Mouse (Mus musculus) midbrain, embryonic 12.5 days (tissue): ENCODE measurements at regions not wholly inside any gene's neighbourhood (a gene's known extent, or its start where the extent isn't known, plus 50 kb on each side); places are given as distances from the start of the nearest gene placed in this dataset.
A peak's percentile ranks its signal among the peaks of the same experiment; 100 is the strongest.

Experiments
- ATAC-seq: fragments of 200-750 bp; cut with Nextera tagmentation; 2 replicates; pipeline ENCODE4 v1.8.0; 2017; ENCODE audit warnings: low read depth, moderate TSS enrichment, moderate library complexity; ENCODE audit not compliant: low FRiP score
- H3K27ac ChIP-seq: fragments of 300-500 bp; sonication (generic); replicated peaks from 2 replicates; pipeline ENCODE4 v1.5.1; 2016; ENCODE audit warnings: mild to moderate bottlenecking
- H3K27me3 ChIP-seq: fragments of 300-500 bp; sonication (generic); 2 replicates; pipeline ENCODE4 v1.6.1; 2016; ENCODE audit warnings: mild to moderate bottlenecking
- H3K36me3 ChIP-seq: fragments of 300-500 bp; sonication (generic); 2 replicates; pipeline ENCODE4 v1.6.1; 2016
- H3K4me1 ChIP-seq: fragments of 300-500 bp; sonication (generic); 2 replicates; pipeline ENCODE4 v1.6.1; 2016
- H3K4me2 ChIP-seq: fragments of 300-500 bp; sonication (generic); replicated peaks from 2 replicates; pipeline ENCODE4 v1.6.1; 2016; ENCODE audit warnings: mild to moderate bottlenecking, moderate library complexity
- H3K4me3 ChIP-seq: fragments of 300-500 bp; sonication (generic); 2 replicates; pipeline ENCODE4 v1.5.1; 2016; ENCODE audit warnings: mild to moderate bottlenecking
- H3K9ac ChIP-seq: fragments of 300-500 bp; sonication (generic); replicated peaks from 2 replicates; pipeline ENCODE4 v1.6.1; 2016; ENCODE audit warnings: mild to moderate bottlenecking, moderate library complexity
- H3K9me3 ChIP-seq: fragments of 300-500 bp; sonication (generic); 2 replicates; pipeline ENCODE4 v1.6.1; 2016; ENCODE audit warnings: mild to moderate bottlenecking
- WGBS: fragments of 180-500 bp; shearing (Covaris S2); methylation state at CpG from one replicate; pipeline ENCODE4 v1.1.7; 2016; 5-methylcytosine and 5-hydroxymethylcytosine counted together

DNA sequence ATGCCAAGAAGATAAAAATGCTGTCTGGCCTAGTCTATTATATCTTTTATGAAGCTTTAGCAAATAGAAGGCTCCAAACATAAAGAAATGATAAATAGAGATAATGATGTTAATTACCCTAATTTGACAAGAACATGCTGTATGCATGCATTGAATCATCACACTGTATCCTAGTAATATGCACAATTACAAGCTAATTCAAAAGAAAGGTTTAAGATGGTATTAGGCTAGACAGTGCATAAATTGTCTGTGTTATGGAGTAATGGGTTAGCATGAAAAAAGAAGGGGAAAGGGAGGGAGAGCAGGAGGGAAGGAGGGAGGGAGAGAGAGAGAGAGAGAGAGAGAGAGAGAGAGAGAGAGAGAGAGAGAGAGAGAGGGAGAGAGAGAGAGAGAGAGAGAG lies 604.7 kb downstream of the Ipo11 start:
- Histone ChIP-seq H3K4me3 (no peak overlapping the region), H3K9ac (no peak overlapping the region), H3K27ac (no peak overlapping the region), H3K36me3 (no peaks in the 10 kb centered on the region), H3K4me2 (no peak overlapping the region), H3K27me3 (no peaks in the 10 kb centered on the region), H3K9me3 (no peaks in the 10 kb centered on the region), H3K4me1 (no peaks in the 10 kb centered on the region)
- ATAC-seq = no peak

DNA sequence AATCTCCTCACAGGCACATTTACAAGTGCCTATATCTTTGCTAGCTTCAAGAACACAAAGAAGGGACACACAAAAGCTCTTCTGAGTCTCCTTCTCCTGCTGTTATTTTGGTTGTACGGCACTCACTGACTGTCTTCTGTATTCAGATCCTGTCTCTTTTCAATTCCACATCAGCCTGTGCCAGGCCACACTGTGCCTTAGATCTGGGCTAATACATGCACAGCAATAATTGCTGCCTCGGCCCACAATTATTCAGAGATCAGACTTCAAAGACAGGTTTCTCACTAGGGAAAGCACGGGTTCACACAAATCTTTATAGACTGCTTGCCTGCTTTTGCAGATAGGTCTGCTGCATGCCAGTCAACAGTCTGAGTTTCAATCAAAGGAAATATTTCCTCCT lies 617.8 kb downstream of the Ipo11 start:
- Histone ChIP-seq H3K27ac (0 out of 2 replicates have a peak overlapping the region, but pooled peaks have one; percentile 10), H3K4me3 (no peak overlapping the region), H3K36me3 (no peaks in the 10 kb centered on the region), H3K9ac (no peak overlapping the region), H3K4me1 (peaks cover 9% of the 10 kb centered on the region; the same call in 1 of the 2 replicates), H3K27me3 (no peaks in the 10 kb centered on the region), H3K4me2 (no peak overlapping the region), H3K9me3 (no peaks in the 10 kb centered on the region)
- 43% methylated on average over 3 of the region's 3 CpGs for WGBS
- peak; percentile 79 for ATAC-seq

DNA sequence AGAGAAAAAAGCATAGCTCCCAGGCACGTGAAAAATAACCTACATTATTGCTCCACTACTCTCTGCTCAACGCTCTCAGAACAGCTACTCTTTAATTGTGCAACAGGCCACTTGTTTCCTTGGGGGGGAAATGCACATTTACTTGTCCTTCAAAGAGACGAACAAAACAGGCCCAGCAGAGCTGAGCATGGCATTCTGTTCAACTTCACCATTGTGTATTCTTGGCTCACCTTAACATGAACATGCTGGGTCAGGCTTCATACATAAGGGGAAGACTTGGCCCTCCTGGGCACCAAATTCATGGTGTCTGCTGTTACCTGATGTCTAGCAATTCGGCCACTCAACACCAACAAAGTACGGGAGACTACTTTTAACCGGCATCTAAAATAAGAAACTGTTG lies 618.3 kb downstream of the Ipo11 start:
- H3K36me3 ChIP-seq = no peaks in the 10 kb centered on the region
- no peak overlapping the region for H3K9ac ChIP-seq
- H3K9me3 ChIP-seq = no peaks in the 10 kb centered on the region
- WGBS = 84% methylated on average over 6 of the region's 6 CpGs
- no peaks in the 10 kb centered on the region for H3K27me3 ChIP-seq
- H3K4me1 ChIP-seq = peaks cover 9% of the 10 kb centered on the region; the same call in 1 of the 2 replicates
- H3K4me3 ChIP-seq = no peak overlapping the region
- no peak for ATAC-seq
- no peak overlapping the region for H3K4me2 ChIP-seq
- H3K27ac ChIP-seq = no peak overlapping the region

DNA sequence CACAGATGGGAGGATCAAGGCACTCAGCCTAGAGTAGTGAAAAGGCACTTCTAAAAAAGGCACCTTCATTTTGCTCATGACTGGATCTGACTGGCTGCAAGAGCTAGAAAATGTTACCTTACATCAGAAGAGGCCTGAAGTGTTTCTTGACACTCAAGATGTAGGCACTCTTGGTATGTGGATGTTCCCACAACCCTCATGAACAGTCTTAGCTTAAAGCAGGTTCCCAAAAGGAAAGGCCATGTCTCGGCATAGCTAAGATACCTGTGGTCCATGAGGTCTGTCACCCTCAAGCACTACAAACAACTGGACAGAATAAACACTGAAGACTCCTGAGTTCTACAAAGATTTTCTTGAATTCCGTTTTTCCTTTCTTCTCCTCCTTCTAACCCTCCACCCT lies 619.5 kb downstream of the Ipo11 start:
- no peak overlapping the region for H3K9ac ChIP-seq
- no peak overlapping the region for H3K27ac ChIP-seq
- no peak overlapping the region for H3K4me2 ChIP-seq
- H3K9me3 ChIP-seq = no peaks in the 10 kb centered on the region
- peaks cover 9% of the 10 kb centered on the region; the same call in 1 of the 2 replicates for H3K4me1 ChIP-seq
- H3K36me3 ChIP-seq = no peaks in the 10 kb centered on the region
- no peak overlapping the region for H3K4me3 ChIP-seq
- H3K27me3 ChIP-seq = no peaks in the 10 kb centered on the region
- no peak for ATAC-seq
- 87% methylated on average over 2 of the region's 2 CpGs for WGBS

DNA sequence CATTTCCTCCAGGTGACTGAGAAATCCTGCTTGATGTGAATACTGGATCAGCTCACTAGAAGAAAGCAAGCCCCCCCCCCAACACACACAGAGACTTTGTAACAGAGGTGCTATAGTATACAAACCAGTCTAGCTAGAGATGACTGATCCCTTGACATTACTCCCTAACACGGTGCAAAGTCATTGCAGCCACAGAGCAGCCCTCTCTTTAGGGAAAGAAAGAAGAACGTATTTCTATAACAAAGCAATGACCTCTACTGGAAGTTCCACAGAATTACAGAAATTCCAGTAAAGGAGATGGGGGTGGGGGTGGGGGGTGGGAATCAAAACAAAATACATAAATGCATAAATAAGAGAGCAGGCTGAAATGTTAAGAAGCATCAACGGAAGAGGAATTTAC lies 655.6 kb downstream of the Ipo11 start:
- Histone ChIP-seq H3K4me3 (no peak overlapping the region), H3K4me1 (no peaks in the 10 kb centered on the region), H3K9me3 (no peaks in the 10 kb centered on the region), H3K4me2 (no peak overlapping the region), H3K27ac (no peak overlapping the region), H3K9ac (no peak overlapping the region), H3K36me3 (no peaks in the 10 kb centered on the region), H3K27me3 (no peaks in the 10 kb centered on the region)
- no peak for ATAC-seq
- WGBS = 57% methylated on average over 3 of the region's 3 CpGs

DNA sequence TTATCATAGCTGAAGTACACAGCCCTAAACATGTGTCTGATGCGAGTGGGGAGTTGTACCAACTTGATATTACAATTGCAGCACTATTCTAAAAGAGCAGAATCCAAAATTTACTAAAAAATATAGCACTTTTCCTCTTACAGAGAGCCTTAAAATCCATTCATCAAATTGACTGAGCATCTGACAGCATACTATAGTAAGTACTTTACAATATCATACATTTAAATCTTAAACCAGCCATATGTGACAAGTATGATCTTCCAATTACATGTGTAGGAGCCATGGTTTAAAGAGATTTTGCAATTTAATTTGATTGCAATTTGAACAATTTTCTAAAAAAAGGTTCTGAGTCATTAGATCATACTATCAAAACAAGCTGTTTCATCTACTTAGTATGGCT lies 676.9 kb downstream of the Ipo11 start:
- H3K4me1 ChIP-seq = no peaks in the 10 kb centered on the region
- 69% methylated on average over 1 of the region's 1 CpGs for WGBS
- no peak overlapping the region for H3K9ac ChIP-seq
- no peak for ATAC-seq
- no peak overlapping the region for H3K27ac ChIP-seq
- H3K4me3 ChIP-seq = no peak overlapping the region
- H3K27me3 ChIP-seq = no peaks in the 10 kb centered on the region
- H3K36me3 ChIP-seq = no peaks in the 10 kb centered on the region
- no peak overlapping the region for H3K4me2 ChIP-seq
- H3K9me3 ChIP-seq = no peaks in the 10 kb centered on the region
